Mouse (Mus musculus) kidney, adult 2 months (tissue): ENCODE measurements at regions not wholly inside any gene's neighbourhood (a gene's known extent, or its start where the extent isn't known, plus 50 kb on each side); places are given as distances from the start of the nearest gene placed in this dataset.

ENCODE experiments used
- CTCF ChIP-seq: fragments of 200-500 bp; conservative IDR thresholded peaks from 2 replicates; pipeline ENCODE4 v1.5.1; 2011; ENCODE audit warnings: low read depth, mild to moderate bottlenecking, control low read depth, low read length, moderate library complexity, mixed read lengths; ENCODE audit not compliant: insufficient read depth, insufficient read length
- POLR2A ChIP-seq: fragments of 200-500 bp; IDR thresholded peaks from one replicate; pipeline ENCODE4 v1.6.1; 2011; ENCODE audit warnings: low read depth, low read length, control low read depth

GRCm38 (mm10) chr1:101684983-101685382 lies 1912.4 kb downstream of the Cntnap5b start:
- no peak for TF ChIP-seq CTCF
- TF ChIP-seq POLR2A: no peak
